Mouse (Mus musculus) C2C12 (cell line): Measurements from ENCODE around the gene Fam107b.

Experiments used
- CTCF ChIP-seq: IDR thresholded peaks from one replicate; pipeline ENCODE4 v1.5.1; 2011; ENCODE audit not compliant: control insufficient read depth, insufficient read depth, insufficient read length
- MAX ChIP-seq: IDR thresholded peaks from one replicate; pipeline ENCODE4 v1.6.1; 2011; ENCODE audit warnings: mild to moderate bottlenecking, control low read depth
- MYOD1 ChIP-seq: IDR thresholded peaks from one replicate; pipeline ENCODE4 v1.6.1; 2011; ENCODE audit warnings: low read depth; ENCODE audit not compliant: control insufficient read depth, insufficient read length

- TF ChIP-seq CTCF: no peak
- TF ChIP-seq MAX: no peak
- no peak for TF ChIP-seq MYOD1
Measured at GRCm38 (mm10) chr2:3717847-3718246, 147.6 kb downstream of the Fam107b start.
